Mouse (Mus musculus) lung, adult 2 months (tissue): Measurements from ENCODE around the gene Anapc11.

Experiments used
- CTCF ChIP-seq: fragments of 200-500 bp; IDR thresholded peaks from 2 replicates; pipeline ENCODE4 v1.5.1; 2011; ENCODE audit warnings: mild to moderate bottlenecking, low read length, control low read depth; ENCODE audit not compliant: insufficient read depth
- POLR2A ChIP-seq: fragments of 200-500 bp; IDR thresholded peaks from 2 replicates; pipeline ENCODE4 v1.6.1; 2011; ENCODE audit warnings: low read depth, mild to moderate bottlenecking, control low read depth, low read length, borderline replicate concordance; ENCODE audit errors: extremely low read depth

GRCm38 (mm10) chr11:120580190-120580589 lies 18.0 kb upstream of the Anapc11 start:
- TF ChIP-seq CTCF (no peak), POLR2A (no peak)
